8 mouse cellular contexts compared by ENCODE assay signal in the genomic region with DNA sequence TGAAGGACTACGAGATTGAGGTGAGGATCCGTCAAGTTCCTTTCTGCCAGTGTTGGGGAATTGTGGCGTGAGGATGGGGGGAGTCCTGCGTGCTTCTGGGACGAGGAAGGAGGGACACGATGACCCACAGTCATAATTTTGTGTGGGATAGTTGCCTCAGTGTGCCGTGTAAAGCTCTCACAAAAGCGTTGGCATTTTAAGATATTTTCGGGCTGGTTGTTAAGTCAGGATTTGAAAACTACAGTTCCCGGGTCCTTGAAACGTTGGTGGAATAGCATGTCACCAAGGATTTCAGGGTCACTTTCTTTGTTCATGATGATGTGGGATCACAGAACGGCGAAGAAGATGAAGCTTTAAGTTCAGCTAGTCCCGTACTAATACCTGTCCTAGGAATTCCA. TPM values are rescaled to one million over a fixed set of nuclear protein-coding genes. Genes with fewer than 3 reads are reported as not detected.
DNase-seq lines count a peak whose midpoint lies in the region; ATAC-seq and TF ChIP-seq lines count a peak whose summit lies in the region.

No protein-coding gene starts in this region.

- under 1% methylated on average over 14 of the region's 14 CpGs for WGBS in forebrain, embryonic 10.5 days
- WGBS in limb, embryonic 11.5 days = under 1% methylated on average over 14 of the region's 14 CpGs
- under 1% methylated on average over 14 of the region's 14 CpGs for WGBS in olfactory bulb, adult 2 months

- H3K4me3 ChIP-seq in megakaryocyte, embryonic 14.5 days (replicated peaks) = peak overlapping the region; percentile 95
- H3K4me3 ChIP-seq in forebrain, embryonic 10.5 days = peak overlapping the region; percentile 100
- peak overlapping the region; percentile 92 for H3K4me3 ChIP-seq in limb, embryonic 11.5 days (ENCODE audit: low read depth, low read length)
- H3K4me3 ChIP-seq in olfactory bulb, adult 2 months (ENCODE audit: insufficient read depth, low read depth, low read length) = peak overlapping the region; percentile 76

- H3K9ac ChIP-seq in limb, embryonic 11.5 days (ENCODE audit: low read length) = peak overlapping the region; percentile 86

- no peak for ATAC-seq in megakaryocyte, adult 5-6 weeks (ENCODE audit: poor library complexity, severe bottlenecking)
- no peak for ATAC-seq in limb, embryonic 11.5 days (ENCODE audit: insufficient number of reproducible peaks, low FRiP score, low TSS enrichment, low read depth)
- ATAC-seq in monocyte, adult 5-6 weeks (replicated peaks; ENCODE audit: insufficient number of reproducible peaks, low FRiP score, low TSS enrichment, poor library complexity, severe bottlenecking) = no peak

- peak overlapping the region; percentile 55 for H3K4me2 ChIP-seq in limb, embryonic 11.5 days (ENCODE audit: low read depth, severe bottlenecking)

- no peaks in the 10 kb centered on the region for H3K27me3 ChIP-seq in megakaryocyte, embryonic 14.5 days (replicated peaks)
- H3K27me3 ChIP-seq in forebrain, embryonic 10.5 days (ENCODE audit: poor library complexity, severe bottlenecking) = no peaks in the 10 kb centered on the region
- no peaks in the 10 kb centered on the region for H3K27me3 ChIP-seq in limb, embryonic 11.5 days (ENCODE audit: control insufficient read depth, insufficient read depth, low read length)

- no peak for DNase-seq in forebrain, embryonic 10.5 days (ENCODE audit: extremely low spot score, low spot score)
- DNase-seq in limb, embryonic 11.5 days (ENCODE audit: low spot score) = no peak
- DNase-seq in cerebellum, adult 9-11 months = no peak
- no peak for DNase-seq in spleen, postnatal 36 days (ENCODE audit: low spot score in 2 of 2)

- TF ChIP-seq POLR2A in olfactory bulb, adult 2 months (IDR thresholded peaks at IDR 0.05; ENCODE audit: insufficient read depth, low read depth, low read length) = no peak

- H3K36me3 ChIP-seq in megakaryocyte, embryonic 14.5 days (replicated peaks; ENCODE audit: low read length) = peaks cover 11% of the 10 kb centered on the region
- H3K36me3 ChIP-seq in forebrain, embryonic 10.5 days (replicated peaks) = peaks cover 23% of the 10 kb centered on the region
- peaks cover 3% of the 10 kb centered on the region; the same call in 1 of the 2 replicates for H3K36me3 ChIP-seq in limb, embryonic 11.5 days (ENCODE audit: control insufficient read depth, insufficient read depth, low read length)

- no peak for TF ChIP-seq CTCF in olfactory bulb, adult 2 months (IDR thresholded peaks at IDR 0.05; ENCODE audit: insufficient read depth, low read depth, low read length)

- no peaks in the 10 kb centered on the region for H3K9me3 ChIP-seq in megakaryocyte, embryonic 14.5 days
- H3K9me3 ChIP-seq in forebrain, embryonic 10.5 days = no peaks in the 10 kb centered on the region
- H3K9me3 ChIP-seq in limb, embryonic 11.5 days (ENCODE audit: control insufficient read depth, low read length) = no peaks in the 10 kb centered on the region

- H3K27ac ChIP-seq in forebrain, embryonic 10.5 days = peak overlapping the region; percentile 95
- no peak overlapping the region; the same call in 1 of the 2 replicates for H3K27ac ChIP-seq in limb, embryonic 11.5 days (replicated peaks; ENCODE audit: low read depth, low read length)
- H3K27ac ChIP-seq in olfactory bulb, adult 2 months (ENCODE audit: insufficient read depth, low read depth, low read length) = no peak overlapping the region

- H3K4me1 ChIP-seq in megakaryocyte, embryonic 14.5 days = peaks cover 64% of the 10 kb centered on the region
- H3K4me1 ChIP-seq in forebrain, embryonic 10.5 days = peaks cover 20% of the 10 kb centered on the region
- no peaks in the 10 kb centered on the region for H3K4me1 ChIP-seq in limb, embryonic 11.5 days (ENCODE audit: control insufficient read depth, insufficient read depth, low read length)
- peaks cover 3% of the 10 kb centered on the region for H3K4me1 ChIP-seq in olfactory bulb, adult 2 months (ENCODE audit: control insufficient read depth, insufficient read depth, low read length)

RNA-seq across cellular contexts. Expression of gene Atad5, which starts 0.6 kb away (rescaled TPM):
- 0.47 TPM in 1 of 2 replicates, not detected in the other for polyA plus RNA-seq in megakaryocyte, embryonic 14.5 days (2012; ENCODE audit: insufficient read depth, low replicate concordance)
- 22.8 and 23.3 TPM in 2 replicates for total RNA-seq in megakaryocyte, adult 5-6 weeks (2015)
- total RNA-seq in megakaryocyte, adult 5-6 weeks (2017) = 18.0 and 27.4 TPM in 2 replicates
- 20.3 and 20.7 TPM in 2 replicates for polyA plus RNA-seq in forebrain, embryonic 10.5 days (2016; fragmentation: Nextera tagmentation; extraction: Ambion mirVana)
- 23.4 and 25.6 TPM in 2 replicates for polyA plus RNA-seq in limb, embryonic 11.5 days (2014; fragmentation: Nextera tagmentation; extraction: Ambion mirVana)
- polyA plus RNA-seq in olfactory bulb, adult 2 months (2012; ENCODE audit: insufficient read depth, insufficient read length, low replicate concordance, missing spikeins) = not detected in 2 replicates
- 3.5 to 5.8 TPM (median 4.6 TPM) in 3 replicates for total RNA-seq in monocyte, adult 5-6 weeks (2017)

RNA-seq across cellular contexts. Expression of gene Crlf3, which starts 9.0 kb away (rescaled TPM):
- 3.0 and 15.0 TPM in 2 replicates for polyA plus RNA-seq in megakaryocyte, embryonic 14.5 days (2012; ENCODE audit: insufficient read depth, low replicate concordance)
- 87.6 and 93.5 TPM in 2 replicates for total RNA-seq in megakaryocyte, adult 5-6 weeks (2015)
- total RNA-seq in megakaryocyte, adult 5-6 weeks (2017) = 121 and 127 TPM in 2 replicates
- 40.6 and 45.7 TPM in 2 replicates for polyA plus RNA-seq in forebrain, embryonic 10.5 days (2016; fragmentation: Nextera tagmentation; extraction: Ambion mirVana)
- 52.8 and 62.3 TPM in 2 replicates for polyA plus RNA-seq in limb, embryonic 11.5 days (2014; fragmentation: Nextera tagmentation; extraction: Ambion mirVana)
- polyA plus RNA-seq in olfactory bulb, adult 2 months (2012; ENCODE audit: insufficient read depth, insufficient read length, low replicate concordance, missing spikeins) = not detected in 2 replicates
- 144 to 183 TPM (median 162 TPM) in 3 replicates for total RNA-seq in monocyte, adult 5-6 weeks (2017)

RNA-seq across cellular contexts. Expression of gene Tefm, which starts 52.2 kb away (rescaled TPM):
- 0.44 TPM in 1 of 2 replicates, not detected in the other for polyA plus RNA-seq in megakaryocyte, embryonic 14.5 days (2012; ENCODE audit: insufficient read depth, low replicate concordance)
- 9.7 and 11.4 TPM in 2 replicates for total RNA-seq in megakaryocyte, adult 5-6 weeks (2015)
- 10.4 and 11.4 TPM in 2 replicates for total RNA-seq in megakaryocyte, adult 5-6 weeks (2017)
- 33.9 and 38.2 TPM in 2 replicates for polyA plus RNA-seq in forebrain, embryonic 10.5 days (2016; fragmentation: Nextera tagmentation; extraction: Ambion mirVana)
- 30.6 and 33.8 TPM in 2 replicates for polyA plus RNA-seq in limb, embryonic 11.5 days (2014; fragmentation: Nextera tagmentation; extraction: Ambion mirVana)
- polyA plus RNA-seq in olfactory bulb, adult 2 months (2012; ENCODE audit: insufficient read depth, insufficient read length, low replicate concordance, missing spikeins) = not detected in 2 replicates
- 2.9 to 11.4 TPM (median 5.8 TPM) in 3 replicates for total RNA-seq in monocyte, adult 5-6 weeks (2017)

Comparison
In these comparisons a context has a peak if more than half of its experiments do, and no peak if none do; other contexts are left out.
1. RNA of gene Tefm, which starts 52.2 kb away (polyA plus RNA-seq): 33.9 to 38.2 TPM in forebrain, embryonic 10.5 days and 30.6 to 33.8 TPM in limb, embryonic 11.5 days; 0.44 TPM in megakaryocyte, embryonic 14.5 days and not detected in olfactory bulb, adult 2 months; every median in the first group is over 10 times any median in the second.
2. Peak in every context shown above with its lines, with median percentiles within 50 percentile points of each other: H3K4me3 ChIP-seq.